In the genomic region with DNA sequence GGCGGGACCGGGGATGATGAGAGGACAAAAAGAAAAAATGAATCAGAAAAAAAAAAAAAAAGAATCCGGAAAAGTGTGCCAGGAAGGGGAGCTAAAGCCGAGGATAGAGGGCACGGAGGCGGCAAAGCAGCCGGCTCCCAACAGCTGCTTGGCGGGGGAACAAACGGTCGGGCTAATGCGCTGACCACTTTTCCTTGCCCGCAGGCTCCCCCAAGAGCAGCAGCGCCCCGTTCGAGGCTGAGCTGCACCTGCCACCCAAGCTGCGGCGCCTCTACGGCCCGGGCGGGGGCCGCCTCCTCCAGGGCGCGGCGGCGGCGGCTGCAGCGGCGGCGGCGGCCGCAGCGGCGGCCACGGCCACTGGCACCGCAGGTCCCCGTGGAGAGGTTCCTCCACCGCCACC, we compare ENCODE assay signal across 8 mouse cellular contexts. TPM values are rescaled to one million over a fixed set of nuclear protein-coding genes. Genes with fewer than 3 reads are reported as not detected.
A peak's percentile ranks its signal among the peaks of the same experiment; 100 is the strongest.
DNase-seq lines count a peak whose midpoint lies in the region; ATAC-seq and TF ChIP-seq lines count a peak whose summit lies in the region.

No protein-coding gene starts in this region.

- H3K4me1 ChIP-seq in lung, embryonic 14.5 days (ENCODE audit: insufficient read depth) = no peaks in the 10 kb centered on the region
- 0 out of 2 replicates have a peak, but pooled peaks cover 9% of the 10 kb centered on the region for H3K4me1 ChIP-seq in embryonic facial prominence, embryonic 15.5 days
- peaks cover 7% of the 10 kb centered on the region; the same call in 1 of the 2 replicates for H3K4me1 ChIP-seq in limb, embryonic 10.5 days
- H3K4me1 ChIP-seq in neural tube, embryonic 15.5 days = peaks cover 11% of the 10 kb centered on the region

- H3K4me3 ChIP-seq in lung, embryonic 14.5 days (ENCODE audit: low read depth, low read length) = peak overlapping the region; percentile 27
- peak overlapping the region; percentile 35 for H3K4me3 ChIP-seq in embryonic facial prominence, embryonic 15.5 days (replicated peaks)
- peak overlapping the region; percentile 41 for H3K4me3 ChIP-seq in limb, embryonic 10.5 days
- H3K4me3 ChIP-seq in neural tube, embryonic 15.5 days (replicated peaks) = peak overlapping the region; percentile 32

- H3K4me2 ChIP-seq in lung, embryonic 14.5 days = peak overlapping the region; percentile 54
- peak overlapping the region; percentile 52 for H3K4me2 ChIP-seq in embryonic facial prominence, embryonic 15.5 days (replicated peaks)
- H3K4me2 ChIP-seq in neural tube, embryonic 15.5 days = peak overlapping the region; percentile 59

- H3K9me3 ChIP-seq in lung, embryonic 14.5 days (ENCODE audit: low read depth, low read length) = no peaks in the 10 kb centered on the region
- H3K9me3 ChIP-seq in embryonic facial prominence, embryonic 15.5 days (replicated peaks) = no peaks in the 10 kb centered on the region
- H3K9me3 ChIP-seq in limb, embryonic 10.5 days (replicated peaks) = no peaks in the 10 kb centered on the region
- H3K9me3 ChIP-seq in neural tube, embryonic 15.5 days (replicated peaks) = no peaks in the 10 kb centered on the region

- ATAC-seq in lung, embryonic 14.5 days (ENCODE audit: insufficient read depth) = no peak
- ATAC-seq in embryonic facial prominence, embryonic 15.5 days (ENCODE audit: insufficient number of reproducible peaks, low FRiP score, low TSS enrichment, low read depth) = no peak
- no peak for ATAC-seq in neural tube, embryonic 15.5 days (ENCODE audit: low FRiP score)

- DNase-seq in lung, embryonic 14.5 days = no peak
- DNase-seq in lung, adult 18-20 months = no peak
- peak; percentile 35 for DNase-seq in limb, embryonic 10.5 days (ENCODE audit: low spot score)
- DNase-seq in frontal cortex, postnatal 10 days (ENCODE audit: low spot score in 2 of 2) = no peak
- no peak for DNase-seq in cerebellum, postnatal 25 days
- no peak for DNase-seq in right cerebral cortex, adult 2 months (ENCODE audit: low spot score in 2 of 2)

- H3K27ac ChIP-seq in lung, embryonic 14.5 days (ENCODE audit: low read depth) = no peak overlapping the region
- no peak overlapping the region for H3K27ac ChIP-seq in embryonic facial prominence, embryonic 15.5 days (replicated peaks)
- no peak overlapping the region for H3K27ac ChIP-seq in limb, embryonic 10.5 days
- H3K27ac ChIP-seq in neural tube, embryonic 15.5 days (replicated peaks) = no peak overlapping the region

- H3K9ac ChIP-seq in lung, embryonic 14.5 days = no peak overlapping the region
- no peak overlapping the region for H3K9ac ChIP-seq in embryonic facial prominence, embryonic 15.5 days
- H3K9ac ChIP-seq in neural tube, embryonic 15.5 days (replicated peaks) = no peak overlapping the region

- no peak for TF ChIP-seq CTCF in lung, embryonic 14.5 days (IDR thresholded peaks at IDR 0.05; ENCODE audit: low read depth)

- H3K36me3 ChIP-seq in lung, embryonic 14.5 days (ENCODE audit: insufficient read depth) = no peaks in the 10 kb centered on the region
- H3K36me3 ChIP-seq in embryonic facial prominence, embryonic 15.5 days = no peaks in the 10 kb centered on the region
- H3K36me3 ChIP-seq in limb, embryonic 10.5 days = no peaks in the 10 kb centered on the region
- H3K36me3 ChIP-seq in neural tube, embryonic 15.5 days = no peaks in the 10 kb centered on the region

- H3K27me3 ChIP-seq in lung, embryonic 14.5 days (ENCODE audit: insufficient read depth, low read length) = peaks cover 93% of the 10 kb centered on the region
- peaks cover 90% of the 10 kb centered on the region for H3K27me3 ChIP-seq in embryonic facial prominence, embryonic 15.5 days
- peaks cover 98% of the 10 kb centered on the region for H3K27me3 ChIP-seq in limb, embryonic 10.5 days (ENCODE audit: low read depth, poor library complexity, severe bottlenecking)
- H3K27me3 ChIP-seq in neural tube, embryonic 15.5 days (replicated peaks) = peaks cover 57% of the 10 kb centered on the region

- 14% methylated on average over 28 of the region's 37 CpGs for WGBS in lung, embryonic 14.5 days
- 12% methylated on average over 33 of the region's 37 CpGs for WGBS in embryonic facial prominence, embryonic 15.5 days
- 14% methylated on average over 36 of the region's 37 CpGs for WGBS in limb, embryonic 10.5 days
- 21% methylated on average over 17 of the region's 37 CpGs for whole genome bisulfite sequencing in neural tube, embryonic 15.5 days

RNA-seq across cellular contexts. Expression of gene Arx, which starts 2.1 kb away (rescaled TPM):
- polyA plus RNA-seq in lung, embryonic 14.5 days (2014; fragmentation: Nextera tagmentation; extraction: Ambion mirVana) = not detected in 2 replicates
- 0.88 and 1.0 TPM in 2 replicates for polyA plus RNA-seq in embryonic facial prominence, embryonic 15.5 days (2015; fragmentation: Nextera tagmentation; extraction: Ambion mirVana)
- 0.09 and 0.11 TPM in 2 replicates for polyA plus RNA-seq in limb, embryonic 10.5 days (2016; fragmentation: Nextera tagmentation; extraction: Ambion mirVana)
- polyA plus RNA-seq in neural tube, embryonic 15.5 days (2015; fragmentation: Nextera tagmentation; extraction: Ambion mirVana) = 1.1 TPM in 2 replicates
